Mouse (Mus musculus): ENCODE measurements at regions not wholly inside any gene's neighbourhood (a gene's known extent, or its start where the extent isn't known, plus 50 kb on each side); places are given as distances from the start of the nearest gene placed in this dataset.

GRCm38 (mm10) chr7:72998374-72998773, 376.9 kb upstream of the Rgma start:
- TF ChIP-seq MAX (IDR thresholded peaks at IDR 0.05; ENCODE audit: low read depth) (no peak), POLR2A (IDR thresholded peaks at IDR 0.05; ENCODE audit: insufficient read length, low read depth) (no peak), E2F4 (IDR thresholded peaks at IDR 0.05; ENCODE audit: insufficient read depth) (no peak), MYOG (IDR thresholded peaks at IDR 0.05; ENCODE audit: control insufficient read depth in 1 of 3, insufficient read depth in 1 of 3, insufficient read length in 2 of 3, low read depth in 2 of 3) (no peak), TCF12 (IDR thresholded peaks at IDR 0.05; ENCODE audit: insufficient read depth, poor library complexity, severe bottlenecking) (no peak), MYOD1 (IDR thresholded peaks at IDR 0.05; ENCODE audit: control insufficient read depth in 1 of 3, insufficient read length in 2 of 3, low read depth in 2 of 3) (no peak), POLR2AphosphoS2 (IDR thresholded peaks at IDR 0.05; ENCODE audit: insufficient read length, low read depth) (no peak), CEBPB (IDR thresholded peaks at IDR 0.05; ENCODE audit: insufficient read depth, poor library complexity, severe bottlenecking) (no peak), REST (IDR thresholded peaks at IDR 0.05; ENCODE audit: insufficient read depth, insufficient read length) (no peak)
